Mouse (Mus musculus) layer of hippocampus, adult 9-10 months (tissue): ENCODE measurements around the gene Olfr1138.
A peak's percentile ranks its signal among the peaks of the same experiment; 100 is the strongest.

Experiments
- DNase-seq: peaks from one replicate; pipeline ENCODE4 v3.0.0; 2022; ENCODE audit warnings: low spot score

Olfr1138 gene

GRCm38 (mm10) chr2:87739878-87740277 is at the start of gene Olfr1138:
TSS of gene Olfr1138 (minus strand) at chr2:87739978.
- no peak for DNase-seq

GRCm38 (mm10) chr2:87779183-87779582 is 39.4 kb upstream of the Olfr1138 start, which contains the start of gene Olfr152:
TSS of gene Olfr152 (plus strand) at chr2:87779483.
- no peak for DNase-seq

- peak; percentile 0 for DNase-seq
These were observed 36.4 kb upstream of the Olfr1138 start for GRCm38 (mm10) chr2:87776143-87776542.

DNA sequence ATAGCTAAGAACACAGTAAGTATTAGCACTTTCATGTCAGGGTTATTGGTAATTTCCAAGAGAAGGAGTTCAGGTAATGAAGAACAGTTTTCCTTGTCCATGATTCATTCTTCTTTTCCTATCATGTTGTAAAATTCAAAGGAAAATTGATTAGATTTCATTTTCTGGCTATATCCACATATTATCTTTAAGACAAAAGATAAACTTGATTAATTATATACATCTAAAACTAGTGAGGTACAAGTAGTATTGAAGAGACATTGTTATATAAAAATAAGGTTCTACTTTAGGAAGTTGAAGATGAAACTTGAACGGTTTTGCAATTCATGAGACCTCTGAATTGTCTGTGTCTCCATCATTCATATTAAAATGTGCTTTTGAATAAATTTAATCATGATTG is 14.1 kb upstream of the Olfr1138 start, which contains the start of gene Olfr1141:
Gene Olfr1141, minus strand, starts transcription at position 101 of the 400 bp plus-strand sequence.
- no peak for DNase-seq

DNA sequence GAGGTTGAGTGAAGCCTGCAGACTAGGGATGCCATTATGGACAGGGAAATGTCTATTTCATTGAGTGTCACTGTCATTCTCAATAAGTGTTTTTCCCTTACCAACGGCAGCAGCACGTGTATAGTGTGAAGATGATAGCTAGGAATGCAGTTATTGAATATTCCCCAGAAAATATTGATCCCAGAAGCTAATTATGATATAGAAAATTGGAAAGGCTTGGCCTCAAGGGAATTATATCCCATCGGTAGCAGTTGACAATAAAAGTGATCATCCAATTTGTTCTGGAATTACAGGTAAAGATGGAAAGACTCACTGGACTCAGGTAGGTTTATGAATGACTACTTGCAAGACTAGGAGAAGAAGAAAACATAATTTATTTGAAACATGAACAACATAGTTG is 3.7 kb upstream of the Olfr1138 start, which contains the start of gene Olfr1140:
Gene Olfr1140, plus strand, starts transcription at position 301 of the 400 bp plus-strand sequence.
- DNase-seq: no peak

DNA sequence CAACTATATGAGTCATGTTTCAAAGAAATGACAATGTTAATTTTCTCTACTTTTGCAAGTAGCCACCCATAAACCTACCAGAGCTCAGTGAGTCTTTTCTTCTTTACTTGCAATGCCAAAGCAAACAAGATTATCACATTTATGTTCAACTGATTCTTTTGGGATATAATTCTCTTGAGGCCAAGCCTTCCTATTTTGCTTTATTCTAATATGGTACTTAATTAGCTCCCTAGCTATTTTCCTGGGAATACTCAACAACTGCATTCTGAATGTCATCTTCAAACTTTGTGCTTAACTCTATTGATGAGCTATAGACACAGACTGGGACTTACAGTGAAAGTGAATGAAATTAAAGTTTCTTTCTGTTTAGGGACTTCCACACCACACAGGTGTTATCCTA is 26.7 kb downstream of the Olfr1138 start, which contains the start of gene Olfr1137:
Gene Olfr1137, minus strand, starts transcription at position 101 of the 400 bp plus-strand sequence.
- DNase-seq: no peak

DNA sequence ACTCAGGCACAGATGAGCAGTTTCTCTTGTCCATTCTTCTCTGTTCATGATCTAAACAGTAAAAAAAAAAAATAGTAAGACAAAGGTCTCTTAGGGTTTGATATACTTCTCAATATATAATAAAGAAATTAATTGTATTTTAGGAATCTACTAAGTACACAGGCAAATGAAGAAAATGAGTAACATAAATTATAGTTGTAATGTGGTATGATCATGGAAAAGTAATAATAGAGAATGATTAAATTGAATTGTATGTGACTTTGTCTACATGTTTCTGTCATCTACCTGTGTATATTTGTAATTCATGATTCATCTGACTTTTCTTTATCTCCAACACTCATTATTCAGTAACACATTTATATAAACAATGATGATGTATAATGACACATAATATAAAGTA is 45.9 kb downstream of the Olfr1138 start, which contains the start of gene Olfr1136:
Gene Olfr1136, minus strand, starts transcription at position 101 of the 400 bp plus-strand sequence.
- DNase-seq: no peak
